Mouse (Mus musculus): Measurements from ENCODE around the gene Ercc1.

The Ercc1 gene

DNA sequence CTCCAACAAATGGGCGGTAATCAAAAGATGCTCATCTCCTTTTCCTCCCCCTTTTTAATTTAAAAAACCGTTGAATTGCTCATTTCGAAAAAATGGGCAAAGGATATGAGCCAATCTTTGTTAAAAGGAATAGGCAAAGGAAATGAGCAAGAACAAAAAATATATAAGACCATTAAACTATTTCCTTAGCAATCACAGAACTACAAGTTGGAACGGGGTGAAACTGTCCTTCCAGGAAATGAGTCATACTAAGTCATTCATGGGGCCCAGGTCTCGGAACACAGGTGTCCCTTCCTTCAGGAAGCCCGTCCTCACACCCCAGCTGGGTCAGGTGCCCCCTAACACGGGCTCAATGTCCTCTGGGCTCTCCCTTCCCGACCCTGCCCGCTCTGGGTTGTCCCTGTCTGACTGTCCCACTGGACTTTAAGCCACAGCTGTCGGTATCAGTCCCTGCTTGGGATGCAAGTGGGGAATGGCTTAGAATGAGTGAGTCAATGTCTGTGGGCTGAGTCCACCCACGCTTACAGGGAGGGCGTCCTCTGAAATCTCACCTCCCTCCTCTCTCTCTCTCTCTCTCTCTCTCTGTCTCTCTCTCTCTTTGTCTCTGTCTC lies at the start of gene Ercc1:
Gene Ercc1 (plus strand): TSS at position 542 of the 611 bp plus-strand sequence.
- DNase-seq (ENCODE audit: low spot score) = no peak

DNA sequence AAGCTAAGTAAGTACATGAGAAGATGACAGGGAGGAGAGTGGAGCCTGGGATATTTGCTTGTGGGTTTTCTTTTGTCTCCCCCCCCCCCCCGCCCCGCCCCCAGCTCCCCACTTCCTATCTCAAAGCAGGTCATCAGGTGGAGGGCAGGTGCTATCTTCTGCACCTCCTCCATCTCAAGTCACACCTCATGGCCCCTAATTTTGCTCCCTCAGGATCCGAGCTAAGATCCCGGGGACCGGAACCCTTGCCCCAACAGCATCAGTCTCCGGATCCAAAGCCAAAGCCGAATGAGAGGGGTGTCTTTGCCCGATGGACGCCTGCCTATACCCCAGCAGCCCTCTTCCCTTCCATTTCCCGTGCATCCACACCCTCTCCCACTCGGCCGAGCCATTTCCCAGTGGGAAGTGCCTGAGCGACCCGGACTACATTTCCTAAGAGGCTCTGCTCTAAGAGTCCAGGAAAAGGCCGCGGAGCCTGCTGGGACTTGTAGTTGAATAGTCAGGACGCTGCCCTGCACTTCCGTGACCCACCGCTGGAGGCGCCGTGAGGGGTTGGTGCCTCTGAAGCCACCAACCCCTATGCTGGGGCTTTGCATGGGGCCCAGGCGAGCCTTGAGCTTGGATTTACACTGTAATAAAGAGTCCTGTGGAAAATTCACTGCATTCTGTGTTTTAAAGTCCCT lies 48.9 kb upstream of the Ercc1 start:
- DNase-seq (ENCODE audit: low spot score) = peak; percentile 94

DNA sequence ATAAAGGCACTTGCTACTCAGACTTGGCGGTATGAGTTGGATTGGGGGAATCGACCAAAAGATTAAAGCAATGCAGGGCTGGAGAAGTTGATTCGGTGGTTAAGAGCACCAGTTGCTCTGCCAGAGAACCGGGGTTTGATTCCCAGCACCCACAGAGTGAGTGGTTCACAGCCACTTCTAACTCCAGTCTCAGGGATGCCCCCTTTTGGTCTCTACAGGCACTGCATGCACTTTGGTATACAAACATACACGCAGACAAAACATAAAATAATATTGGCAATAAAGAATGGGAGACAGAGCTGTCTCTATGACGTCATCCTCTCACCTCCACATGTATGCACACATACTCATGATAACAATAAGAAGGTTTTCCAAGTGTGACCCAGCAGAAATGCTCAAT lies 47.5 kb upstream of the Ercc1 start:
- DNase-seq (ENCODE audit: low spot score) = no peak

DNA sequence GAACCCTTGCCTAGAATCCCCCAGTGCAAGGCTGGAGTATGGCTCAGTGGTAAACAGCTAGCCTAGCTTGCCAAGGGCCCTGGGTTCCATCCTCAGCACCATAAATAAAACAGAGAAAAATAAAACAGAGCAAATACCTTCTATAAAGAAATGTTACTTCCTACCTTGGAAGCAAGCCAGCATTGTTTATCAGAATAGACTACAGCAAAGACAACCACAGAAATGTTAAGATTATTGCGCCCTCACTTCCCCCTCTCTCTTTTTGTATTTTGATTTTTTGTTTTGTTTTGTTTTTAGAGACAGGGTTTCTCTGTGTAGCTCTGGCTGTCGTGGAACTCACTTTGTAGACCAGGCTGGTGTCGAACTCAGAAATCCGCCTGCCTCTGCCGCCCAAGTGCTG lies 46.8 kb upstream of the Ercc1 start:
- no peak for DNase-seq (ENCODE audit: low spot score)

DNA sequence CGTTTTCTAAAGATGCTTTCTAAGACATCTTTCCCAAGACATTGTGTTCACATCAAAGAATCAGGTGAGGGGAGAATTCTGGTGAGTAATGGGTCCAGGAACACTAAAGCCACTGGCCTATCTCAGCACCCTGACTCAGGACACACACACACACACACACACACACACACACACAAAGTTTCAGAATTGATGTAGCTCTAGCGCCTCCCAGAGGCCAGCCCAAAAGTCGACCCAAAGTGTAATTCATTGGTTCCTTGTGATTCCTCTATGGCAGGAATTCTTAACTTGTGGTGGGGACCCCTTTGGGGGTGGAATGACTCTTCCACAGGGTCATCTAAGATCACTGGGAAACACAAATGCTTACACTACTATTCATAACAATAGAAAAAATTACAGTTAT lies 45.4 kb upstream of the Ercc1 start:
- DNase-seq (ENCODE audit: low spot score) = no peak

DNA sequence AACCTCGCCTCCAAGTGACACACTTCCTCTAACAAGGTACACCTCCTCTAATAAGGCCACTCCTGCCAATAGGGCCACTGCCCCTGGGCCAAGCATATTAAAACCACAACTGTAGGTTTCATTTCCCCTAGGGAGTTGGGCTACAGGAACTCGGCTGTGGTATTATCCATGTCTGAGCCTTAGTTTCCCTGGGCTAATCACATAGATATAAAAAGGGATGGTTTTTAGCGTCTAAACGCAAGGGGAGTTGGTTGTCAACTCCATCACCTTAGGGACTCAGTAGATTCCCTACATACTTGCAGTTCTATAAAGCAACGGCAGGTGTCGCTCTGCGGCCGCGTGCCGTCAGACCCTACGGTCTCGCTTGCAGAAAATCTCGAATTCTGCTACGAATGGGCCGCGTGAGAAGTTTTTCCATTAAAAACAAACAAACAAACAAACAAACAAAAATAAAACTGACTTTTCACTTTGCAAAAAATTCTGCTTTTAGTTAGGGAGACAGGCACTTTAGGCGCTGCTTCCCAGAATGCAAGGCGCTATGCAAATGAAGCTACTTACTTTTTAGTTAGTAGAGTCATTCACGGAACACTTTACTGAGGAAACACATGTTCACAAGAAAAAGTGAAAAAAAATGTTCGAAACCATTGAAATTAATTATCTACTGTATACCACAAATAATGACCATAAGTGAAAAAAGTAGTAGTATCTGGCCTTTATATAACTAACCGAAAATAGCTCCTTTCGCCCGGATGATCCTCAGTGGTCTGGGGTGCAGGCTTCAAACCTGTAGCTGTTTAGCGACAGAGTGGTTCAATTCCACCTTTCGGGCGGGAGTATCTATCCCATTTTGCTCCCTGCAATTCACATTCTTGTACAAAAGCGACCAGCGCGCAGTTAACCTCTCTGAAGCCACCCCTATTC lies 43.8 kb upstream of the Ercc1 start:
- DNase-seq (ENCODE audit: low spot score) = peak; percentile 65

DNA sequence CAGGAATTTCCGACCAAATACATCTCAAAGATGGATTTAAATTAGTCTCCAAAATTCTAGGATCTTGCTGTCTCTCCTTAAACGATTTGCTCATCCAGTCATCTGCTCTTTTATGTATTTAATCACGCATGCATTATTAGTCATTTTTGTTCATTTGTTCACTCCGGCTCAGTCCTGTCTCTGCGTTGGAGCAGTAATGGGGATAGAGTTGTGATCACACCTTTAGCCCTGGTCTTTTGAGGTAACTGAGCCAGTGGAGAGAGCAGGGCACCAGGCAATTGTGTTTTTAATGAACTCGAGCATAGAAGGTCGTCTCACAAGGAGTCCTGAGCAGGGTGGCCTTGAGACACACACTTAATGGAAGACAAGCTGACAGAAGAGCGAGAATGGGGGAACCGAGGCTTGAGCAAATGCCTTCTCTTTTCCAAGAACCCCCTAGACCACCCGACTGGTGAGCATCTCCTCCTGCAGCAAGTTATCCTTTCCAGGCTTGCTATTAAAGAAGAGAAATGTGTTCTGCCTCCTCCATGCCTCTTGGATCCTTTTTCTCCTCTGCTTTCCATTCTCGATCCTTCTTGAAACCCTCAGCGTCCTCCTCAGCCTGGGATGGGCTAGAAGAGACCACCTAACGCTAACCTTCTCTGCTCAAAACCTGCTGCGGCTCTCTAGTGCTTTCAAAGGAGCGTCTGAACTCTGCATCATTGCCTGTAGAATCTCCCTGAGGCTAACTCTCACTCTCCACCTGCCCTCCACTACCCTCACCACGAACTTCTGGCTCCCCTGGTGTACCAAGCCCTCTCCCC lies 42.9 kb upstream of the Ercc1 start:
- no peak for DNase-seq (ENCODE audit: low spot score)

DNA sequence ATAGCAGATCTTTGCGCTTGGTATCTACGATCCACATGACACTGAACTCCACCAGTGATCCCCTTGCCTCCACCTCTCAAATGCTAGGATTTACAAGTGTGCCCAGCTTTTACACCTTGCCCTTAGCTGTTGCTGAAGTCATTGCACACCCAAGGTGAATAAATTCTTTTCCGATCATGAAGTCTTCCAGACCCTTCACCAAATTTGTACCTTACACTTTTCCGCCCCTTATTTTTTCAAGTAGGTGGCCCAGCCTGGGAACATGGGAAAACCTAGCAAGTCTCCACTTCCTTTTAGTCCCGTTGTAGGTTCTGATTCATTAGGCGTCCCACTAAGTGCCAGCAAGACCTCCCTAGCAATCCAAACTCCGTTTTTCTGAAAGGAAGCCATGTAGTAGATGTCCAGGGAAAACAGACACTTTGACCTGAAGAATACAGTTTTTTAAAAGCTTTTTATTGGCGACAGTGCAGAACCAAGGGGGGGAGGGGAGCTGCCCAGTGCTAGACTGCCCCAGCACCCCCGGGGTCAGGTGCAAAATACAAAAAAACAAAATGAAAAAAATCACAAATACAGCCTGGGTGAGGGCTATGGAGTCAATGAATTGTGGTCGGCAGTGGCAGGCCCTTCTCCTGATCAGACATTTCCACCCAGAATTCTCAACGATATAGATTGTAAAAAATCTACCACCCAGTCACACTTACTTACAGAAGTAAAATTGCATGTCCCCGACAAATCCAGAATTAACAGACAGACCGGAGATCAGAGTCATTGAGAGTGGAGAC lies 42.1 kb upstream of the Ercc1 start:
- no peak for DNase-seq (ENCODE audit: low spot score)

DNA sequence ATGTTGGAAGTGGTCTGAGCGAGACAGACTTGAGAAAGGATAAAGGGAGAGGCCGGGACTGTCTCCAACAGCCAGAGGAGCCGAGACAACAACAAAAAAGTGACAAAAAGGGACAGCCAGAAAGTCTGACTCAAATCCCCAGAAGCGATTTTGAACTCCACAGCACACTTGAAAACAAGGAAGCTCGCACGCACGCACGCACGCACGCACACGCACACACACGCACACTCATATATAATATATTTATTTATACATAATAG lies 41.6 kb upstream of the Ercc1 start:
- DNase-seq (ENCODE audit: low spot score) = no peak

DNA sequence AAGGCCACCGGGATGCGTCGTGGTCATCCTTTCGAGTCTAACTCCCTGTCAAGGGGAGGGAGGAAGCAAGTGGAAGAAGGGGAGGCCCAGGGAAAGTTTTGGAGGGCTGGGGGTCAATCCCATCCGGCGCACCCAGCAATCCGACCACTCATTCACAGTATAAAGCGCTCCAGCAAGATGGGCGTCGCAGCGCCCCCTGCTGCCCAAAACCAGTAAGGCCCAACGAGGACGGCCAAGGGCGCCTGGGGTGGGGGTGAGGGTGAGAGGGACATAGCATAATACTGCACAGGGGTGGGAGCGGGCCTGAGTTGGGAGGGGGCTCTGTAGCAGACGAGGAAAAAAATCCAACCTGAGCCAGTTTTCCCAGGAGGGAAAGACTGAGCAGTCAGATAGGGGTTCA lies 40.8 kb upstream of the Ercc1 start:
- DNase-seq (ENCODE audit: low spot score) = peak; percentile 71

DNA sequence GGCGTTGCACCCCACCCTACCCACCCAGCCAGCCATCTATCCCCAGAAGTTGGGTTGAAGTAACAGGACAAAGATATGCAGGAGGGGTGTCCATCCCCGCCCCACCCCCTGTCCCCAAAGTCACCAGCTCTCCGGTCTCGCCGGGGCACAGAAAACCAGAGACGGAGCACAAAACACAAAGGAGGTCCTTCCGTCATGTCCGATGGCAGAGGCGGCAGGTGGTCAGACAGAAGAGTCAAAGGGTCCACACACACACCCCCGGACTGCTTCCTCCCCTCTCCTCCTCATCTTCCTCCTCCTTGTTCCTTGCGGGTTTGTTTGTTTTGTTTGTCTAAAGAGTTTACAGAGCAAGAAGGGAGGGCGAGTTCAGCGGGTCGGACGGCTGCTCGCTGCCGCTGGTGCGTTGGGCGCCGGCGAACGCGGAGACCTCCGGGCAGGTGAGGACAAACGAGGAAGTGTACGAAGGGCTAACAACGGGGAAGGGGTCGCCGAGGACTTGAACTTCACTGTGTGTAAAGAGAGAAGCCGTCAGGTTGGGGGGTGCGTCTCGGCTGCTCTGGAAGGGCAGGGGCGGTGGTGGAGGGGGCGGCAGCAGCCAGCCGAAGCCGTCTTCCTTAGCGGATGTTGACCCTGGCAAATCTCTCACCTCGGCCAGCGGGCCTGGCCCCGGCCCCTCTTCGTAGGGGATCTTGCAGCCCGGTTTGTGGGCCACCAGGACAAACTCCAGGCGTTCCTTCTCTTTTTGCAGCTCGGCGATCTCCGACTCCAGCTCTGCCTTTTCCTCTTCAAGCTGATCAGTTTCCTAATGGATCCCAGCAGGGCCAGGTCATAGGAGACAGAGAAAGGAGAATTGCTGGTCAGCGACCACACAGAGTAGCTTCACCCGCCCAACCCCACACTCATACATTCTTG lies 39.8 kb upstream of the Ercc1 start:
- no peak for DNase-seq (ENCODE audit: low spot score)

DNA sequence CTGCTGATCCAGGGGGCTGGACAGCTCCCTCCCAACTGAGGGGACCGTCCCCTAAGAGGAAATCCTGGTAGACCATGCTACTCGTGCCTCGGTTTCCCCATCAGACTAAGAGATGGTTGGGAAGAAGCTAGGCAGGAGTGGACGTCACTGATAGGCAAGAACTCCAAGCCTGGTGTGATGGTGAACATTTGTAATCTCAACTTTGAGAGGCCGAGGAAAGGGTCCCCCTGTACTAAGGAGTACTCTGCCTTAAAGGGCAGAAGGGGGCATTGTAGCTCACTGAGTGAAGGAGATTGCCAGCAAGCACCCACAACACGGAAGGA lies 39.2 kb upstream of the Ercc1 start:
- DNase-seq (ENCODE audit: low spot score) = no peak

DNA sequence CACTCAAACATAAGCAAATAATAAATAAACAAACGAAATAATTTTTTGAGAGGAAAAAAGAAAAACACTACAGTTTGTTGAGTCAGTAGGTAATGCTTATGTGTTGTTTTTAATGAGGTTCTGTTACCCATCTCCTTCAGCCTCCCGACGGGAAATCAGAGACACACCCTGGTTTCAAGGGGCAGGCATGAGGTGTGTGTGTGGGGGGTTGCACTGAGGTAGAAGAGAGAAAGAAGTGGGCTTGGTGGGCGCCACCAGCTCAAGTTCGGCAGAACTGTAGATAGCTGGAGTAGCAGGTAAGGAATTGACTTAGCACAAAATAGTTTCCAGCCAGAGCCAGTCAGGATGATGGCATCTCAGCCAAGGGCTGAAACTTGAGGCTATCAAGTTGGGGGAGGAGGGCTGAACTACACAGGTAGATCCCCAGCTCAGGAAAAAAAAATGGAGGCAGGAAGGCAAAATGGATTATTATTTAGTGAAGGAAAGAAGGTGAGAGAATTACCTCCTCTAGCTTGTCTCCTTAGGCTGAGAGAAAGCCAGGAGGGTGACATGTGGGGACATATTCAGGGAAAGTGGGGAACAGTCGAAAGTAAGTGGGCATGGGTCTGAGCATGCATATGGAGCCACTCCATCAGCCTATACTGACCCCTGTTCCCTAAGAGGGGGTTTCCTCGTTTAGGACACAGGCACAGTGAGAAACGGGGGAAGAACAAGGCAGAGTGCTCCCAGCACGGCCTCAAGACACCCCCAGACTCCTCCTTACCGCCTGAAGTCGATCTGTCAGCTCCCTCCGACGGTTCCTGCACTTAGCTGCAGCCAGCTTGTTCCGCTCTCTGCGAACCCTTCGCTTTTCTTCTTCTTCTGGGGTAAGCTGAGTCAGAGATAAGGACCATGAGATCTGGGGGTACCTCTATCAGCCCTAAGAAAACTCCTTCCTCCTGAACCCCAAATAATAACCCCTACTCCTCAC lies 38.5 kb upstream of the Ercc1 start:
- no peak for DNase-seq (ENCODE audit: low spot score)

DNA sequence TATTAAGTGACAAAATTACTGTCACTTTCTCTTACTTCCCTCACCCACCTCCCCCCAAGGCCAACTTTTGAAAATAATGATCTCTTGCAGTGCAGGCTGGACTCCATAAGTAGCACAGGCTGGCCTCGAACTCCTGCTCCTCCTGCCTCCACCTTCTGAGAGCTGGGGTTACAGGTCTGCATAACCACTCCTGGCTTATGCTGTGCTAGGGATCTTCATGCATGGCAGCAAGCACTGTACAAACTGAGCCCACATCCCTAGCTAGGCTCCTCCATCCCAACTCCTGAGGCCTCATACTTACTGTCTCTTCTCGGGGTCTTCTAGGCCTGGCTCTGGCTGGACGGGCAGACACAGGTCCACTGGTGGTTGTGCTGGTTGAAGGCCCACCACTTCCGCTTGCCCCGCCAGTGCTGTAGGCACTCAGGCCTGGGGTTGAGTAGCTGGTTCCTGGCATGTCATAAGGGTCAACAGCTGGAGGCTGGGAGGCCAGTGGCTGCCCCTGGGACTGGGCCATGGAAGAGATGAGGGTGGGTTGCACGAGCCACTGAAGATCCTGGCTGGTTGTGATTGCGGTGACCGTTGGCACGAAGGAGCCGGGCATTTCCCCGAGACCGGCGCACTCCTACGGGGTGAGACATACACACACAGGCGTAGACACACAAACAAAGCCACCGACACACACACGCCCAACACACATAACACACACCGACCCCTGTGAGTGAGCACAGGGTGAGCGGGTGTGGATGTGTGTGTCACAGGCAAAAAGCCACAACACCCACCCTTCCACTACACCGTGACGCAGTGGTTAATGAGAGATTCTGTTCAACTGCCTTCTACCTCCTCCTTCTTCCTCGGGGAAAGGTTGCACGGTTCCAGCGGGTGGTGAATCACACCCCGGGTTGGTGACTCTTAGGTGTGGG lies 37.5 kb upstream of the Ercc1 start:
- DNase-seq (ENCODE audit: low spot score) = no peak

DNA sequence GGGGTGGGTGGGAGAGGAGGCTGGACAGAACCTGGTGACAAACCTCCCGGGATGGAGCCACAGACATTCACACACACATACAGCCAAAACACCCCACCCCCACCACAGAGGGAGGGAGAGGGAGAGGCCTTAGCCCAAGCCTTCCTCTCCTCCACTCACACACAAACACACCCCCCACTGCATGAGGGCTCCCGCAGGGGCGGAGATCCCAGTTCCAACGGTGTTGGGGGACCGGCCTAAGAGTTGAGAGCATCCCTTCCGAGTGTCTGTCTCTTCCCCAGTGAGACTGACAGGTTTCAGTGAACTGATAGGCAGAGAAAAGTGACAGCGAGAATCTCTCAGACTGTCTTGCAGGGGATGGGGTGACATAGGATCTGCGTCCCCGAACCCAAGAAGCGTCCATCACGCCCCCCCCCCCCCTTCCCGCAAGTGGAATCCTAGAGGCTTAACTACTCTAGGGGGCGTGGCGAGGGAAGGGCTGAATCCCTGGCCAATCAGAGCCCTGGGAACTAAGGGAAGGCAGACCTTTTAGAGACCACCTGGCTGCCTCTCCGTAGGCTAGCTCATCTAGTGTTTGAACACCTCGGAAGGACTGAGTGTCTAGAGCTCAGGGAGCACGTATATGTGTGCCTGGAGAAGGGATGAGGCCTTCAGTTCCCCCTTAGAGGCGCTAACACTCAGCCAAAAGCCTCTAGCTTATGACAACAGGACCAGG lies 36.7 kb upstream of the Ercc1 start:
- peak; percentile 64 for DNase-seq (ENCODE audit: low spot score)

DNA sequence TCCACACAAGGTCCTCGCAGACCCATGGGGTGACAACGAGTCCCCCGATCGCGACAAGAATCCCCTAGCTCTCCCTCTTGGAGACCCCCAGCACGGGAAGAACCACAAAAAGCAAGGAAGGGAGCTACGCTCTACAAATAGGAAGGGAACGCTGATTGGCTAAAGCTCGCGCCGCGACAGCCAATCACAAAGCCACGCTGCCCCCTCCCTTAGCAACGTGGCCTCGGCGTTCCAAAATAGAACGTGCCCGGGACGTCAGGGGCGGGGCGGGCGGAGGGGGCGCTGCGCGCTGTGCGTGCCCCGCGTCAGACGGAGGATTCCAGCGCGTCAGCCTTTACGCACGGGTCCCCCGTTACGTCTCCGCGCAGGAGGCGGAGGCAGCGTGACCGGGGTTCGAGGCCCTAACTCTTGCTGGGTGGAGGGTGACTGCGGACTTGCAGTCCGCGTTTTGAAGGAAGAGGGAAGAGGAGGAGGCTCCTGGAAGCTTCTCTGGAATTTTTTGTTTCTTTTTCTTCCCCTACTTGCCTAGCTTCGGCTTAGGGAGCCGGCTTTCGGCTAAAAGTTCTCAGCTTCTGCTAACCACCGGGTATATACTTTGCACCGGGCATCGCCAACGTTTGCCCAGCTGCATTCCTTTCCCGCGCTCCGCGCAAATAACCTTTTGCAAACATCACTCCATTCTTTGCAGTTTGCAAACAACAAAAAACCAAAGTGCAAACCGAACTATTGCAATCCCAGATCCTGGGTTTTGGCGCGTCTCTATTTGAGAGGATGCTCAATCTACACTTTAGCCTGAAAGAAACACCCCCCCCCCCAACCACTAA lies 35.9 kb upstream of the Ercc1 start:
- DNase-seq (ENCODE audit: low spot score) = peak; percentile 96

All from ovary, postnatal 36 days (tissue).